Mouse (Mus musculus): ENCODE data around the gene Ahsa1.

Gene Ahsa1

DNA sequence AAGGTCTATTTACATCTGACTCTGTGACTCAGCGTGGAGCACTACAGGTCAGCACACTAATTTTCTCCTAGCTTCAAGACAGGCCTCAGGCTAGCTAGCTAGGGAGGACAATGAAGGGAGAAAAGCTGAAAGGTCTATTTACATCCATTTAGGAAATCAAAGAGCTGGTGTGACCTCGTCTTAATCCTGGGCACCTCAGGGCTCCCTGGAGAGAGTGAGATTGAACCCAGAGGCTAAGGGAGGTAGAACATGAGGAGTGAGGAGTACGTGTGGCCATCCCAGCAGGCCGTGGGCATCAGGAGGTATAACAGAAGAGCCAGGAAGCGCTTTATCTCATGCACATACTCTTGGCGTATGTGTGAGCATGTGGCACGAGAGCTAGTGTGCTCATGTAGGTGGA is 17.4 kb downstream of the Ahsa1 start:
- WGBS, result 86% methylated on average over 7 of the region's 7 CpGs

DNA sequence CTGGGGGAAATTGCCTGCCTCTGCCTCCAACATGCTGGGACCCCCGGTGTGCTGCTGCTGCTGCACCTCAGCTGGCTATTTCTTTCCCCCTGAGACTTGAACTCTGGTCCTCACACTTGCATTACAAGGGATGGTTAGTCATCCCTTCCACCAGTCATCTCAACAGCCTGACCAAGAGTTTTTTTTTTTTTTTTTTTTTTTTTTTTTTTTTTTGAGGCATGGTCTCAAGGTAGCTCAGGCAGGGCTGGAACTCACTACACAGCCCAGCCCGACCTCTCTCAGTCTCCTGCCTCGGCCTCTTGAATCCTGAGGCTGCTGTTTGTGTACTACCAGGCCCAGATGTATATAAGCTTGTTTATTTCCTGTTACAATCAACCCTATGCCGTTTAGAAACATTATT is 18.0 kb downstream of the Ahsa1 start:
- WGBS, result 88% methylated on average over 4 of the region's 4 CpGs

DNA sequence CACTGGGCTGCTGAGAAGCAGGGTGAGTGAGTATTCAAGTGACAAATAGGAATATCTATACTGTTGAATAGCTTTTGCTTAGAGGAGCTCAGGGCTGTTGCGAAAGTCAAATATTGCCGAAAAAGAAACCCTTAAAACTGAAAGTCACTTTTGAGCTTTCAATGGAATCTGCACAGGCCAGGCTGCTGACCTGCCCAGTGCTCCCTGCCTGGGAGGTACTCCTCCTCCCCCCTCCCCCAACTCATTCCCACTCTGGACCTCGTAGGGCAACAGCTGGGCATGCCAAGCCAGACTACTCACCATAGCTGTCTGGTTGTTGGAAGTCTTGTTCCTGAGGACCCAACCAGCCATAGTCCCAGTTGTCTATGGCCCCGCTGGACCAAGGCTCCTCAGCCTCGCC is 18.4 kb downstream of the Ahsa1 start:
- WGBS, result 86% methylated on average over 5 of the region's 5 CpGs

DNA sequence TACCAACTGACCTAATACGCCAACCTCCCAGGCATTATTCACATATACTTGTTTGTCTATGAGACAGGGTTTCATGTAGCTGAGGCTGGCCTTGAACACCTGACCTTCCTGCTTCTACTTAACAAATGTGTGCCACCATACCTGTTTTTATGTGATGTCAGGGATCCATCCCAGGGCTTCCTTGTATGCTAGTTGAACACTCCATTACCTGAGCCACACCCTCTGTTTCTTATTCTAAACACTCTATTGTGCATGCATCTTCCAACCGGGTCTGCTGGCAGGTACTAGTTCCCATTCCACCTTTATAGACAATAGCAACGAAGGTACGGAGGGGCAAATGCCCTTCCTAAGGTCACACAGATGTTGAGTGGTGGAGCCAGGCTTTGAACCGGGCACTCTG is 22.8 kb downstream of the Ahsa1 start:
- 97% methylated on average over 5 of the region's 5 CpGs for WGBS

DNA sequence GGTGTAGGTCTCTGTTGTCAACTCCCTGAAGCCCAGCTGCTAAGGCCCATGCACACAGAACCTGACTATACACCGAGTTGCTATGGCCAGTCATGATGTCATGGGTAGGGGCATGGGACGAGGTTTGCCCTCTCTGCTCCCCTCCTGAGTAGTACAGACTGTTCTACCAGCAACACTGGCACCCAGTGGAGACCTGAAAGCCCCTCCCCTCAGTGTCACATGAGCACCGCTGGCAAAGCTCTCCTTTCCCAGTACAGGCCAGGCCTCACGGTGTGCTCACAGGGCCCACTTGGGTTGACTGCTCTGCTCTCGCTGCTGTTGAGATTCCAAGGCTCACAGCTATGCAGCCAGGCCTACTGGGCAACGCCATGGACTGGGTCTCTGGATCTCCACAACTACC is 27.7 kb downstream of the Ahsa1 start:
- 89% methylated on average over 6 of the region's 6 CpGs for WGBS

DNA sequence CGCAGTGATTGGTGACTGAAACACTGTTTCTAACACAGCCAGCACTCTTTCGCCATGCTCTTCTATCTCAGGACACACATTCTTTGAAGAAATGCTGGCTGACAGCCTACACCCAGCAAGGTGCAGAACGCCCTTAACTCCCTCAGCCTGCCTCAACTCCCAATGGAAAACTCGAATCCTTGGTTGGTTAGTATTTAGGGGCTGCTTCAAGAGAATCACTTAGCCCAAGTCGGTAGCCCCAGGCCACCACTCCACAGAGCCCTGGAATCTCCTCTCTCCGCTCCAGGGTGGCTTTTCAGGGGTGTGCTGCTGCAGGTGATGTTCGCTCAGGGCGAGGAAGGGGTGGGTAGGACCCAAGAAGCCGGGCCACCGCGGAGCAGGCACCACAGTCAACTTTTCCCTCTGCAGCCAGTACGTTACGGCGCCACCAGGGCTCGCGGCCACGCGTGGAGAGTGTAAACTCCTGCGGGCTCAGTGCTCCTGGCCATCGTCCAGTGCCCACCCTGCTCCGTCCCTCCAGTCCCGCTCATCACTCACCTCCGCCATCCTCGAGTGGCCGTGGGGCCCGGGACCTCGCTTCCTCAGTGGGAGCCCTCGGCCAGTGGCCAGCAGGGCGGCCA is 32.9 kb downstream of the Ahsa1 start:
- 9% methylated on average over 29 of the region's 29 CpGs for WGBS

DNA sequence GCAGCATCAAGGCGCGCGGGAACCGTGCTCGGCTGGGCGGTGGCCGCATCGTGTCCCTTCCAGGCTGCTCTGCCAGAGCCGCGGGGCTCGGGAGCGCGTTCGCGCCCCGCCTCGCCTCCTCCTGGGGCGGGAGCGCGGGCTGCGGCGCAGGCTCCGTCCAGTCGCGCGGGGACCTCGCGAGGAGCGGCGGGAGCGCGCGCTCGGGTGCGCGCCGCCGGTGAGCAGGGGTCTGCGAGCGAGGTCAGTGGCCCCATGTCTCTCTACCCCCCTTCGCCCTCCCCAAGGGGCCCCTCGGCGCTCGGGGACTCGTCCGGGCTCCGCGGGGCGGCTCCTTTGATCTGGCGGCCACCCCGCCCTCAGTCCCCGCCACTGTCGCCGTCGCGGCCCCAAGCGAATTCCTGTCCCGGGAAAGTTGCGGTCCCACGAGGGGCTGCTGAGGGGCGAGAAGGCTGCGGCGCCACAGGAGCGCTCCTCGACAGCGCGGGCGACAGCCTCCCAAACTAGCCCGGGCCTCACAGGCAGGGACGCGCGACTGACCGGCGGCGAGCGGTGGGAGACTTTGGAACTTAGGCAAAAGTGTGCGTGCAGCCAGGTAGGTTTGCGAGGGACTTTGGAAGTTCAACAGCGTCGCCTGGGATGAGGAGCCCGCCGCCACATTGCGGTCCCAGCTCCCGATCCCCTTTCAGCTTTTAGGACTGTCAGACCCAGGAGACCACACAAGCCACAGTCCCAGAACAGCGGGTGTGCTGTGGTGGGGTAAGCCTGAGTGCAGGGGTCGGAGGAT is 33.6 kb downstream of the Ahsa1 start, which contains the start of gene Ism2:
Gene Ism2, minus strand, starts transcription at position 49 of the 784 bp plus-strand sequence.
- WGBS, result under 1% methylated on average over 86 of the region's 86 CpGs

DNA sequence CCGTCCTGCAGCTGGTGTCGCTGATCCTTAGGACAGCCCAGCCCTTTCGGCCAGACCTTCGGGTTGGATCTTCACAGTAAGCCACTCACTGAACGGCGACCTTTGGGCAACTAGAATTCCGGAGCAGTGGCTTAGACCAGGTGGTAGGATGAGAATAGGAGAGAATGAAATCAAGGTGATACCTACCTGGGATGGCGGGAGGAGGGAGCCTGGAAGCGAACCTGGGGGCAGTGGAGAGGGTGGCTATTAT is 34.1 kb downstream of the Ahsa1 start:
- WGBS, result 6% methylated on average over 9 of the region's 9 CpGs

DNA sequence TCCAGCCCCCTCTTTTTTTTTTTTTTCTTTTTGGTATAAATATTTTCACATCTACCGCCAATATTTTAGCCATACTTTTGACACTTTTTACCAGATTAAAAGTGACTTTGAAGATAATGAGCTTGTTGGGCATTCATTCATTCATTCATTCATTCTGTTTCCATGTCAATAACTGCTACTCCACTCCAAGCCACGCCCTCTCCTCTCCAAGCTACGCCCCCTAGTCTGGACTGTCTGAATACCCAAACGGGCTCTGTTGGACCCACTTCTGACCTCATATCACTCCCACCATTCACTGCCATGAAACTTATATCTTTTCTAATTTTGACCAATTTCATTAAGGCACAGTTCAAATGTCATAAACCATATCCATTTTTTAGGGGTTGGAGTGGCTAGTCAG is 34.9 kb downstream of the Ahsa1 start:
- 51% methylated on average over 4 of the region's 4 CpGs for WGBS

DNA sequence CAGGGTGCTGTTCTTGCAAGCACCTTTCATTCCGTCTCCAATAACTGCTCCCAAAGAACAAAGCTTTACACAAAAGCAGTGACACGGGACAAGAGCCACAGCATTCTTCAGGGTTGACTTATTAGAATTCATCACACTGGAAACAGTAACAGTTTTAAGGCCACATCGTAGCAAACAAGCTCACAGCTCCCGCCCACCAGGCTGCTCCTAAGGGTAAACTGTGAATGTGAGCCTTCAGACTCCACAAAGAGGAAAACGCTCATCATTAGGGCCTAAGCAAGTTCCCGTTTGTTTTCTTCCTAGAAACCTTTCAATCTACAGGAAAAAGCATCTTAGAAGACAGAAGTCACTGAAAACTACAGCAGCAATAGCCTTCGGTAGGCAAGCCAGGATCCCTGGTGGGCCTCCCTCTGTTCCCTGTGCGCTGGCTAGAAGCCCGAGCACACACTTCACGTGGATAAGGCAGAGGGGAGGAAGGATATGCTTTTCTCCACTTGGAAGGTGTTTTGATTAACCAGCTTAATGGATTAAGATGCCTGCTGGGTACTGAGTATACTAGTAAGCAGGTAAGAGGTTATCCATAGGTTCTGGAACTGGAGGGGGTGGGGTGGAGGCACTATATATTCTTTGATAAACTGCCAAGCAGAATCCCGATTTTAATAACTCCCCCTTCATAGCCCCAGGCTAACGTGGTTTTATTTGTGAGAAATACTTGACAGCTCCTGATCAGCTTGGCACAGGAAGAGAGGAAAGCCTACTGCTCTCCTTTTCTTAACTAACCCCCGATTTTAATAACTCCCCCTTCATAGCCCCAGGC is 39.7 kb downstream of the Ahsa1 start:
- 30% methylated on average over 13 of the region's 13 CpGs for WGBS

DNA sequence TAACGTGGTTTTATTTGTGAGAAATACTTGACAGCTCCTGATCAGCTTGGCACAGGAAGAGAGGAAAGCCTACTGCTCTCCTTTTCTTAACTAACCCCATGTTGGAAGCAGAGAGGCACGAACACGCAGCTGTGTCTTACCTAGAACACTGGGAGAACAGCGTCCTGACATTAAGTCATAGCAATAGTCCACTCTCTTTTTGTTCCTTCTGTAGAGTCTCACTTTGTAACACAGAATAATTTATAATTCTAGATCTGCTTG is 40.2 kb downstream of the Ahsa1 start:
- 74% methylated on average over 4 of the region's 4 CpGs for WGBS

DNA sequence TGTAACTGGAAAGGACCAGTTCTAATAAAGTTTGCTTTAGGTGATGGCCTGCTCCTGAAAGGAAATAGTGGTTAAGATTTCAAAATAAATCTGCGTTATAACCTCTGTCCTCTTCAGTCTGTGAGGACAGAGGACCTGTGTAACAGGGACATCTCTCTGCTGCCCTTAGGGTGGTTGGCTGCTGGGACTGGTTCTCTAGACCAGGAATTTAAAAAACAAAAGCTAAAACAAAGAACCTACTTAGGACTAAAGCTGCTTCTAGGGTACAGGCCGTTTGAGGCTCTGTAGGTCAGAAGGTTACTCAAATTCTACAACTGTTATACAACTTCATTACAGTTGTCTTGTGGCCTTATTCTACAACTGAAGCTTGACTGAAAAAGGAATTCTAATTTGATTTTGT is 46.8 kb downstream of the Ahsa1 start:
- 68% methylated on average over 2 of the region's 2 CpGs for WGBS

DNA sequence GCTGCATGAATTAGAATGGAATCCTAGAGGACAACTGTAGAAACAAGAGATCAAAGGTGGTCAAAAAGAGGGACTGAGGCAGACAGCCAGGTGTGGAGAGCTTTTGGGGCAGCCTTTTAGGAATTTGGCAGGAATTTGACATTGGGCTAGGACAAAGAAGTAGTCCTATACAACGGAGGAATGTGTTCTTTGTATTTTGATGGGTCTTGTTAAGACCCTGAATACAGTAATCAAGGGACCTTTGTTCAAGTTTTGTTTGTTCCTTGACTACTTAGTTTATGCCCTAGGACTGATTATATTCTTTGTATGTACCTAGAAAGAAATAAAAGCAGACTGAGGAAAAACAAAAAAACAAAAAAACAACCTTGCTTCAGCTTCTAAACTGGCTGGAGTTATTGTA is 51.7 kb downstream of the Ahsa1 start:
- WGBS, result 60% methylated on average over 1 of the region's 1 CpGs

DNA sequence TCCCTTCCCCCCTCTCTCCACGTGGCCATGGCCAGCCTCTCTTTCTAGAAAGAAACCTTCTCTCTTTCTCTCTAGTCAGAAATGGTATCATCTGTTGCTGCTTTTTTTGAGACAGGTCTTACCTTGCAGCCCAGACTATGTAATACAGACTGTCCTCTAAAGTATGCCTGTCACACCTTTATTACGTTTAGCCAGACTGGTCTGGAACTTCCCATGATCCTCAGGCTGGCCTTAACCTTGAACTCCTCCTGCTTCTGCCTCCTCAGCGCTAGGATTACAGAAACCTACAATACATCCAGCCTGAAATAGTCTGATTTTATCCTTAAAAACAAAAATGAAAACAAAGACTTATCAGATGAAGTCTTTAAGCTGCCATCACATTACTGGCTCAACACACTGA is 53.0 kb downstream of the Ahsa1 start:
- WGBS, result 86% methylated on average over 3 of the region's 3 CpGs

Data from cerebral cortex, adult 2 months (tissue).